Mouse (Mus musculus) urinary bladder, postnatal 14 days (tissue): ENCODE measurements around the gene Pspn.

Experiments used
- DNase-seq: peaks from one replicate; pipeline ENCODE4 v3.0.0; 2021; ENCODE audit warnings: low spot score

Pspn gene

GRCm38 (mm10) chr17:56962642-56963405 is 37.0 kb downstream of the Pspn start:
- DNase-seq, result no peak

- no peak for DNase-seq
These were observed 37.9 kb downstream of the Pspn start for GRCm38 (mm10) chr17:56961880-56962279.

- no peak for DNase-seq
These were observed 41.2 kb downstream of the Pspn start for GRCm38 (mm10) chr17:56958667-56959066.

GRCm38 (mm10) chr17:56957763-56958429 is 41.9 kb downstream of the Pspn start:
- DNase-seq, result no peak

- DNase-seq, result no peak
These were observed 44.9 kb downstream of the Pspn start for GRCm38 (mm10) chr17:56954871-56955270.

GRCm38 (mm10) chr17:56952639-56953038 is 47.2 kb downstream of the Pspn start:
- DNase-seq, result no peak

GRCm38 (mm10) chr17:56950915-56951314 is 48.9 kb downstream of the Pspn start:
- DNase-seq, result peak; percentile 67
